Mouse (Mus musculus): ENCODE results near the gene Prkcd. TPM values are rescaled to one million over a fixed set of nuclear protein-coding genes. Genes with fewer than 3 reads are reported as not detected.

Gene Prkcd
- total RNA-seq, 2 experiments from 2014 or later, result 33.3 to 47.5 TPM

- H3K4me3 ChIP-seq, result no peak overlapping the region
- TF ChIP-seq CTCF (conservative IDR thresholded peaks at IDR 0.05), result no peak
- peak overlapping the region; percentile 28; the same call in 1 of the 2 replicates for H3K27ac ChIP-seq
- DNase-seq (ENCODE audit: low spot score in 2 of 2), result no peak
These were observed 23.7 kb upstream of the Prkcd start for GRCm38 (mm10) chr14:30649745-30650144.

GRCm38 (mm10) chr14:30648478-30648877, 22.5 kb upstream of the Prkcd start:
- no peak overlapping the region for H3K27ac ChIP-seq
- H3K4me3 ChIP-seq, result no peak overlapping the region
- no peak for DNase-seq (ENCODE audit: low spot score in 2 of 2)
- TF ChIP-seq CTCF (conservative IDR thresholded peaks at IDR 0.05), result no peak

GRCm38 (mm10) chr14:30646486-30646885, 20.5 kb upstream of the Prkcd start:
- Histone ChIP-seq H3K27ac (no peak overlapping the region), H3K4me3 (no peak overlapping the region)
- TF ChIP-seq CTCF (conservative IDR thresholded peaks at IDR 0.05), result no peak
- no peak for DNase-seq (ENCODE audit: low spot score in 2 of 2)

- DNase-seq (ENCODE audit: low spot score in 2 of 2), result no peak
- H3K4me3 ChIP-seq, result no peak overlapping the region
- no peak overlapping the region for H3K27ac ChIP-seq
- no peak for TF ChIP-seq CTCF (conservative IDR thresholded peaks at IDR 0.05)
These were observed 19.1 kb upstream of the Prkcd start for GRCm38 (mm10) chr14:30645066-30645465.

- DNase-seq (ENCODE audit: low spot score in 2 of 2), result no peak
- TF ChIP-seq CTCF (conservative IDR thresholded peaks at IDR 0.05), result no peak
These were observed 18.0 kb upstream of the Prkcd start for GRCm38 (mm10) chr14:30644026-30644425.

GRCm38 (mm10) chr14:30641748-30642147, 15.7 kb upstream of the Prkcd start:
- no peak overlapping the region for H3K27ac ChIP-seq
- H3K4me3 ChIP-seq, result no peak overlapping the region
- no peak for TF ChIP-seq CTCF (conservative IDR thresholded peaks at IDR 0.05)
- DNase-seq (ENCODE audit: low spot score in 2 of 2), result no peak

More at GRCm38 (mm10) chr14:30644026-30644425, 18.0 kb upstream of the Prkcd start:
- Histone ChIP-seq H3K27ac (no peak overlapping the region), H3K4me3 (no peak overlapping the region)

GRCm38 (mm10) chr14:30638686-30639085, 12.7 kb upstream of the Prkcd start:
- Histone ChIP-seq H3K27ac (no peak overlapping the region), H3K4me3 (no peak overlapping the region)
- DNase-seq (ENCODE audit: low spot score in 2 of 2), result no peak
- TF ChIP-seq CTCF (conservative IDR thresholded peaks at IDR 0.05), result no peak

GRCm38 (mm10) chr14:30638009-30638408, 12.0 kb upstream of the Prkcd start:
- Histone ChIP-seq H3K4me3 (no peak overlapping the region), H3K27ac (no peak overlapping the region)
- no peak for TF ChIP-seq CTCF (conservative IDR thresholded peaks at IDR 0.05)
- no peak for DNase-seq (ENCODE audit: low spot score in 2 of 2)

GRCm38 (mm10) chr14:30637087-30637486, 11.1 kb upstream of the Prkcd start:
- H3K27ac ChIP-seq, result no peak overlapping the region
- TF ChIP-seq CTCF (conservative IDR thresholded peaks at IDR 0.05), result no peak
- no peak for DNase-seq (ENCODE audit: low spot score in 2 of 2)
- no peak overlapping the region for H3K4me3 ChIP-seq

- Histone ChIP-seq H3K4me3 (no peak overlapping the region), H3K27ac (no peak overlapping the region)
- no peak for TF ChIP-seq CTCF (conservative IDR thresholded peaks at IDR 0.05)
- no peak for DNase-seq (ENCODE audit: low spot score in 2 of 2)
These were observed 10.5 kb upstream of the Prkcd start for GRCm38 (mm10) chr14:30636499-30636898.

GRCm38 (mm10) chr14:30635219-30635910, 9.4 kb upstream of the Prkcd start:
- no peak overlapping the region for H3K4me3 ChIP-seq
- TF ChIP-seq CTCF (conservative IDR thresholded peaks at IDR 0.05), result no peak
- no peak for DNase-seq (ENCODE audit: low spot score in 2 of 2)
- no peak overlapping the region for H3K27ac ChIP-seq

- no peak for TF ChIP-seq CTCF (conservative IDR thresholded peaks at IDR 0.05)
- no peak overlapping the region for H3K27ac ChIP-seq
- no peak for DNase-seq (ENCODE audit: low spot score in 2 of 2)
- no peak overlapping the region for H3K4me3 ChIP-seq
These were observed 8.4 kb upstream of the Prkcd start for GRCm38 (mm10) chr14:30634418-30634817.

- DNase-seq (ENCODE audit: low spot score in 2 of 2), result no peak
- TF ChIP-seq CTCF (conservative IDR thresholded peaks at IDR 0.05), result no peak
- no peak overlapping the region for H3K27ac ChIP-seq
- no peak overlapping the region for H3K4me3 ChIP-seq
These were observed 7.7 kb upstream of the Prkcd start for GRCm38 (mm10) chr14:30633708-30634107.

GRCm38 (mm10) chr14:30631834-30632233, 5.8 kb upstream of the Prkcd start:
- no peak for DNase-seq (ENCODE audit: low spot score in 2 of 2)
- peak overlapping the region; percentile 73; the same call in 1 of the 2 replicates for H3K27ac ChIP-seq
- H3K4me3 ChIP-seq, result no peak overlapping the region
- TF ChIP-seq CTCF (conservative IDR thresholded peaks at IDR 0.05), result no peak
